Mouse (Mus musculus): ENCODE measurements around the gene Zfp36l2. TPM values are rescaled to one million over a fixed set of nuclear protein-coding genes. Genes with fewer than 3 reads are reported as not detected.

Zfp36l2 gene
- polyA plus RNA-seq, 1 experiment, result 5.4 TPM

- H3K36me3 ChIP-seq (ENCODE audit: control insufficient read depth, insufficient read depth, low read length), result no peaks in the 10 kb centered on the region
- H3K27me3 ChIP-seq (ENCODE audit: control insufficient read depth, insufficient read depth, low read length), result no peaks in the 10 kb centered on the region
- H3K4me3 ChIP-seq (ENCODE audit: control insufficient read depth, low read depth, low read length), result no peak overlapping the region
- no peak for TF ChIP-seq POLR2A (IDR thresholded peaks at IDR 0.05; ENCODE audit: control insufficient read depth, low read depth, low read length)
- no peak for TF ChIP-seq CTCF (IDR thresholded peaks at IDR 0.05; ENCODE audit: control insufficient read depth, insufficient read depth, insufficient replicate concordance, low read depth, low read length)
- no peak overlapping the region for H3K27ac ChIP-seq (ENCODE audit: control insufficient read depth, insufficient read depth, low read depth, low read length)
- peaks cover 2% of the 10 kb centered on the region; the same call in 1 of the 2 replicates for H3K4me1 ChIP-seq (ENCODE audit: control insufficient read depth, insufficient read depth, low read length)
Measured at GRCm38 (mm10) chr17:84148499-84149484, 39.0 kb downstream of the Zfp36l2 start.

- Histone ChIP-seq H3K27me3 (ENCODE audit: control insufficient read depth, insufficient read depth, low read length) (no peaks in the 10 kb centered on the region), H3K4me3 (ENCODE audit: control insufficient read depth, low read depth, low read length) (no peak overlapping the region), H3K4me1 (ENCODE audit: control insufficient read depth, insufficient read depth, low read length) (peaks cover 2% of the 10 kb centered on the region; the same call in 1 of the 2 replicates), H3K27ac (ENCODE audit: control insufficient read depth, insufficient read depth, low read depth, low read length) (no peak overlapping the region), H3K36me3 (ENCODE audit: control insufficient read depth, insufficient read depth, low read length) (no peaks in the 10 kb centered on the region)
- TF ChIP-seq POLR2A (IDR thresholded peaks at IDR 0.05; ENCODE audit: control insufficient read depth, low read depth, low read length) (no peak), CTCF (IDR thresholded peaks at IDR 0.05; ENCODE audit: control insufficient read depth, insufficient read depth, insufficient replicate concordance, low read depth, low read length) (no peak)
Measured at GRCm38 (mm10) chr17:84147183-84148108, 40.3 kb downstream of the Zfp36l2 start.

GRCm38 (mm10) chr17:84146458-84147182 lies 41.1 kb downstream of the Zfp36l2 start:
- Histone ChIP-seq H3K4me3 (ENCODE audit: control insufficient read depth, low read depth, low read length) (no peak overlapping the region), H3K27me3 (ENCODE audit: control insufficient read depth, insufficient read depth, low read length) (no peaks in the 10 kb centered on the region), H3K27ac (ENCODE audit: control insufficient read depth, insufficient read depth, low read depth, low read length) (no peak overlapping the region), H3K4me1 (ENCODE audit: control insufficient read depth, insufficient read depth, low read length) (peaks cover 2% of the 10 kb centered on the region; the same call in 1 of the 2 replicates), H3K36me3 (ENCODE audit: control insufficient read depth, insufficient read depth, low read length) (no peaks in the 10 kb centered on the region)
- TF ChIP-seq CTCF (IDR thresholded peaks at IDR 0.05; ENCODE audit: control insufficient read depth, insufficient read depth, insufficient replicate concordance, low read depth, low read length), result no peak

- H3K27ac ChIP-seq (ENCODE audit: control insufficient read depth, insufficient read depth, low read depth, low read length), result no peak overlapping the region
- H3K27me3 ChIP-seq (ENCODE audit: control insufficient read depth, insufficient read depth, low read length), result no peaks in the 10 kb centered on the region
- no peaks in the 10 kb centered on the region for H3K36me3 ChIP-seq (ENCODE audit: control insufficient read depth, insufficient read depth, low read length)
- no peak overlapping the region for H3K4me3 ChIP-seq (ENCODE audit: control insufficient read depth, low read depth, low read length)
- TF ChIP-seq POLR2A (IDR thresholded peaks at IDR 0.05; ENCODE audit: control insufficient read depth, low read depth, low read length) (no peak), CTCF (IDR thresholded peaks at IDR 0.05; ENCODE audit: control insufficient read depth, insufficient read depth, insufficient replicate concordance, low read depth, low read length) (no peak)
- H3K4me1 ChIP-seq (ENCODE audit: control insufficient read depth, insufficient read depth, low read length), result peaks cover 2% of the 10 kb centered on the region; the same call in 1 of the 2 replicates
Measured at GRCm38 (mm10) chr17:84145826-84146287, 41.9 kb downstream of the Zfp36l2 start.

- Histone ChIP-seq H3K4me3 (ENCODE audit: control insufficient read depth, low read depth, low read length) (no peak overlapping the region), H3K27me3 (ENCODE audit: control insufficient read depth, insufficient read depth, low read length) (no peaks in the 10 kb centered on the region), H3K36me3 (ENCODE audit: control insufficient read depth, insufficient read depth, low read length) (no peaks in the 10 kb centered on the region), H3K4me1 (ENCODE audit: control insufficient read depth, insufficient read depth, low read length) (peaks cover 2% of the 10 kb centered on the region; the same call in 1 of the 2 replicates), H3K27ac (ENCODE audit: control insufficient read depth, insufficient read depth, low read depth, low read length) (no peak overlapping the region)
- TF ChIP-seq POLR2A (IDR thresholded peaks at IDR 0.05; ENCODE audit: control insufficient read depth, low read depth, low read length) (no peak), CTCF (IDR thresholded peaks at IDR 0.05; ENCODE audit: control insufficient read depth, insufficient read depth, insufficient replicate concordance, low read depth, low read length) (no peak)
Measured at GRCm38 (mm10) chr17:84144762-84145599, 42.8 kb downstream of the Zfp36l2 start.

GRCm38 (mm10) chr17:84144130-84144529 lies 43.6 kb downstream of the Zfp36l2 start:
- no peak for TF ChIP-seq CTCF (IDR thresholded peaks at IDR 0.05; ENCODE audit: control insufficient read depth, insufficient read depth, insufficient replicate concordance, low read depth, low read length)
- TF ChIP-seq POLR2A (IDR thresholded peaks at IDR 0.05; ENCODE audit: control insufficient read depth, low read depth, low read length), result no peak
- Histone ChIP-seq H3K4me1 (ENCODE audit: control insufficient read depth, insufficient read depth, low read length) (peaks cover 2% of the 10 kb centered on the region; the same call in 1 of the 2 replicates), H3K36me3 (ENCODE audit: control insufficient read depth, insufficient read depth, low read length) (no peaks in the 10 kb centered on the region), H3K27ac (ENCODE audit: control insufficient read depth, insufficient read depth, low read depth, low read length) (no peak overlapping the region), H3K27me3 (ENCODE audit: control insufficient read depth, insufficient read depth, low read length) (no peaks in the 10 kb centered on the region), H3K4me3 (ENCODE audit: control insufficient read depth, low read depth, low read length) (no peak overlapping the region)
